ENCODE assay signal across 7 mouse cellular contexts in genomic region chr6:31176368-31176767, GRCm38 (mm10).
A peak's percentile ranks its signal among the peaks of the same experiment; 100 is the strongest.
DNase-seq lines count a peak whose midpoint lies in the region; ATAC-seq and TF ChIP-seq lines count a peak whose summit lies in the region.

No protein-coding gene starts in this region.

- H3K4me1 ChIP-seq in hindbrain, embryonic 14.5 days (replicated peaks; ENCODE audit: control insufficient read depth, insufficient read depth, low read length): no peaks in the 10 kb centered on the region
- no peaks in the 10 kb centered on the region for H3K4me1 ChIP-seq in hindbrain, embryonic 16.5 days (ENCODE audit: control insufficient read depth, insufficient read depth, low read depth, low read length)
- no peaks in the 10 kb centered on the region for H3K4me1 ChIP-seq in intestine, postnatal 0 days (replicated peaks; ENCODE audit: control insufficient read depth, insufficient read depth, low read length)

- H3K27ac ChIP-seq in hindbrain, embryonic 14.5 days: no peak overlapping the region
- H3K27ac ChIP-seq in hindbrain, embryonic 16.5 days (ENCODE audit: low read depth, low read length): no peak overlapping the region
- no peak overlapping the region for H3K27ac ChIP-seq in intestine, postnatal 0 days (ENCODE audit: low read depth, low read length)

- H3K9ac ChIP-seq in hindbrain, embryonic 14.5 days: no peak overlapping the region
- no peak overlapping the region for H3K9ac ChIP-seq in hindbrain, embryonic 16.5 days (ENCODE audit: low read depth, low read length)
- H3K9ac ChIP-seq in intestine, postnatal 0 days (ENCODE audit: low read depth, low read length): no peak overlapping the region

- DNase-seq in hindbrain, embryonic 14.5 days (ENCODE audit: low spot score): peak; percentile 60
- DNase-seq in CD4-positive helper T cell, adult 2 months (ENCODE audit: low read depth, low spot score): peak; percentile 84
- DNase-seq in MN1 (ENCODE audit: low spot score): peak; percentile 30
- DNase-seq in thymus, postnatal 0 days (ENCODE audit: low spot score): peak; percentile 51
- DNase-seq in left cerebral cortex, postnatal 25 days (ENCODE audit: low spot score in 2 of 2): no peak

- no peaks in the 10 kb centered on the region for H3K9me3 ChIP-seq in hindbrain, embryonic 14.5 days (ENCODE audit: control insufficient read depth, low read length)
- no peaks in the 10 kb centered on the region for H3K9me3 ChIP-seq in hindbrain, embryonic 16.5 days (ENCODE audit: control insufficient read depth, low read length)
- no peaks in the 10 kb centered on the region for H3K9me3 ChIP-seq in intestine, postnatal 0 days (ENCODE audit: control insufficient read depth)

- TF ChIP-seq CTCF in intestine, postnatal 0 days (IDR thresholded peaks at IDR 0.05; ENCODE audit: low read depth): peak; percentile 91

- no peak overlapping the region for H3K4me2 ChIP-seq in hindbrain, embryonic 14.5 days (replicated peaks)
- no peak overlapping the region for H3K4me2 ChIP-seq in hindbrain, embryonic 16.5 days (ENCODE audit: low read length)
- H3K4me2 ChIP-seq in intestine, postnatal 0 days (replicated peaks; ENCODE audit: low read depth): no peak overlapping the region

- intact Hi-C loops in left cerebral cortex, postnatal 25 days (cut with DNase I): loop anchor here (5.0 kb wide), 1 partner anchor 99 kb away; no protein-coding TSS in a partner anchor

- 81% methylated on average over 8 of the region's 8 CpGs for WGBS in hindbrain, embryonic 14.5 days
- 81% methylated on average over 8 of the region's 8 CpGs for WGBS in hindbrain, embryonic 16.5 days
- 50% methylated on average over 8 of the region's 8 CpGs for whole genome bisulfite sequencing in intestine, postnatal 0 days

- no peaks in the 10 kb centered on the region for H3K36me3 ChIP-seq in hindbrain, embryonic 14.5 days (replicated peaks; ENCODE audit: control insufficient read depth, insufficient read depth)
- H3K36me3 ChIP-seq in hindbrain, embryonic 16.5 days (ENCODE audit: control insufficient read depth, insufficient read depth, low read length): no peaks in the 10 kb centered on the region
- no peaks in the 10 kb centered on the region for H3K36me3 ChIP-seq in intestine, postnatal 0 days (ENCODE audit: control insufficient read depth, insufficient read depth)

- ATAC-seq in hindbrain, embryonic 14.5 days (ENCODE audit: low FRiP score): no peak
- no peak for ATAC-seq in hindbrain, embryonic 16.5 days
- ATAC-seq in intestine, postnatal 0 days: peak; percentile 51; the same call in 1 of the 2 replicates

- no peak overlapping the region for H3K4me3 ChIP-seq in hindbrain, embryonic 14.5 days (replicated peaks; ENCODE audit: low read length)
- H3K4me3 ChIP-seq in hindbrain, embryonic 16.5 days (ENCODE audit: low read length): no peak overlapping the region
- no peak overlapping the region for H3K4me3 ChIP-seq in intestine, postnatal 0 days (ENCODE audit: low read depth, low read length)

- H3K27me3 ChIP-seq in hindbrain, embryonic 14.5 days (ENCODE audit: control insufficient read depth, insufficient read depth, low read length): no peaks in the 10 kb centered on the region
- no peaks in the 10 kb centered on the region for H3K27me3 ChIP-seq in hindbrain, embryonic 16.5 days (replicated peaks; ENCODE audit: control insufficient read depth, insufficient read depth, low read length)
- no peaks in the 10 kb centered on the region for H3K27me3 ChIP-seq in intestine, postnatal 0 days (replicated peaks; ENCODE audit: control insufficient read depth, insufficient read depth, low read length)

Comparison
In these comparisons a context has a peak if more than half of its experiments do, and no peak if none do; other contexts are left out.
1. DNase-seq: peak in hindbrain, embryonic 14.5 days (single experiment), CD4-positive helper T cell, adult 2 months (single experiment), MN1 (single experiment) and thymus, postnatal 0 days (single experiment); none in left cerebral cortex, postnatal 25 days (0 of 2).